Mouse (Mus musculus) cerebellum, adult 2 months (tissue): ENCODE results near the gene Pxdn.

Experiments used
- CTCF ChIP-seq: fragments of 200-500 bp; IDR thresholded peaks from 2 replicates; pipeline ENCODE4 v1.5.1; 2011; ENCODE audit warnings: low read depth, mild to moderate bottlenecking, control low read depth, low read length, moderate library complexity, borderline replicate concordance; ENCODE audit not compliant: insufficient read depth
- POLR2A ChIP-seq: fragments of 200-500 bp; IDR thresholded peaks from 2 replicates; pipeline ENCODE4 v1.6.1; 2011; ENCODE audit warnings: low read length, control low read depth, borderline replicate concordance; ENCODE audit not compliant: insufficient read depth

DNA sequence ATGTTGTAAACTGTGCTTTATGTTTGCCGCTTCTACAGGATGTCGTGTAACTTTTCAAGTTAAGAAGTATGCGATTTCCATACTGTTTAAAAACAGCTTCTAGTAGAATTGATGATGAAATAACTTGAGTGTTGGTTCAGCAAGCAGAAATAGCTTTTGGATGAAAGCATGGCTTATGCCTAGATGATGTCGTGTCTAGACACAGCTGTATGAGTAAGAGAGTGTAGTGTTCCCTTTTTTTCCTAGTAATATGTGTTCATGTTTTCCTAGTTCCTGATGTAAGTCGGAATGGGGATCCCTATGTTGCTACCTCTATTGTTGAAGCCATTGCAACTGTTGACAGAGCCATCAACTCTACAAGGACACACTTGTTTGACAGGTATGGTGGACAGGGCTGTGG is 61.5 kb downstream of the Pxdn start:
- no peak for TF ChIP-seq POLR2A
- TF ChIP-seq CTCF, result no peak
